In genomic region chr1:167290263-167290592, GRCm38 (mm10) we compare ENCODE assay signal across 11 mouse cellular contexts. TPM values are rescaled to one million over a fixed set of nuclear protein-coding genes. Genes with fewer than 3 reads are reported as not detected.
A peak's percentile ranks its signal among the peaks of the same experiment; 100 is the strongest.
DNase-seq lines count a peak whose midpoint lies in the region; ATAC-seq lines count a peak whose summit lies in the region.
"Had no signal": no experiment of that assay in that cellular context is flagged by ENCODE, and none has a peak within 500 bp of the region (broad histone marks: within the 10 kb centered on the region; RNA-seq: fewer than 3 reads in every experiment).

No protein-coding gene starts in this region.

- H3K4me3 ChIP-seq in forebrain, embryonic 12.5 days (replicated peaks), result no peak overlapping the region
- no peak overlapping the region for H3K4me3 ChIP-seq in forebrain, embryonic 14.5 days (ENCODE audit: low read depth, low read length)
- H3K4me3 ChIP-seq in neural tube, embryonic 12.5 days, result no peak overlapping the region
- no peak overlapping the region for H3K4me3 ChIP-seq in midbrain, embryonic 11.5 days (ENCODE audit: low read depth, low read length)
- no peak overlapping the region for H3K4me3 ChIP-seq in kidney, embryonic 16.5 days (ENCODE audit: low read length)
- H3K4me3 ChIP-seq: gastrocnemius, adult 2 months; limb, embryonic 15.5 days had no signal

- no peak for DNase-seq in forebrain, embryonic 14.5 days (ENCODE audit: low spot score)
- DNase-seq in neural tube, embryonic 10.5 days (ENCODE audit: extremely low spot score, low spot score), result no peak
- peak; percentile 92 for DNase-seq in midbrain, embryonic 11.5 days (ENCODE audit: low spot score, missing footprints)
- DNase-seq in adrenal gland, adult (ENCODE audit: inconsistent age in 2 of 2, low spot score in 1 of 2), result no peak
- no peak for DNase-seq in c-Kit-positive CD71-positive TER-119-positive erythroid progenitor cells, embryonic 14.5 days (ENCODE audit: low spot score)
- DNase-seq: cerebellum, postnatal 10 days; gastrocnemius, adult 2 months had no signal

- peak overlapping the region; percentile 24 for H3K4me2 ChIP-seq in forebrain, embryonic 12.5 days
- no peak overlapping the region for H3K4me2 ChIP-seq in forebrain, embryonic 14.5 days (ENCODE audit: low read length)
- H3K4me2 ChIP-seq in neural tube, embryonic 12.5 days (replicated peaks), result peak overlapping the region; percentile 24
- no peak overlapping the region; the same call in 1 of the 2 replicates for H3K4me2 ChIP-seq in midbrain, embryonic 11.5 days
- no peak overlapping the region for H3K4me2 ChIP-seq in kidney, embryonic 16.5 days (replicated peaks; ENCODE audit: low read depth, low read length)
- H3K4me2 ChIP-seq: limb, embryonic 15.5 days had no signal

- H3K9me3 ChIP-seq in forebrain, embryonic 12.5 days, result no peaks in the 10 kb centered on the region
- H3K9me3 ChIP-seq in forebrain, embryonic 14.5 days (replicated peaks; ENCODE audit: control insufficient read depth, low read length), result no peaks in the 10 kb centered on the region
- H3K9me3 ChIP-seq in neural tube, embryonic 12.5 days, result no peaks in the 10 kb centered on the region
- H3K9me3 ChIP-seq in midbrain, embryonic 11.5 days (ENCODE audit: control insufficient read depth, low read length), result no peaks in the 10 kb centered on the region
- H3K9me3 ChIP-seq in kidney, embryonic 16.5 days (ENCODE audit: low read length), result no peaks in the 10 kb centered on the region
- H3K9me3 ChIP-seq: limb, embryonic 15.5 days had no signal

- peaks cover 25% of the 10 kb centered on the region for H3K4me1 ChIP-seq in forebrain, embryonic 12.5 days
- peaks cover 12% of the 10 kb centered on the region for H3K4me1 ChIP-seq in forebrain, embryonic 14.5 days (ENCODE audit: control insufficient read depth, insufficient read depth, low read length)
- peaks cover 19% of the 10 kb centered on the region for H3K4me1 ChIP-seq in neural tube, embryonic 12.5 days
- peaks cover 6% of the 10 kb centered on the region for H3K4me1 ChIP-seq in midbrain, embryonic 11.5 days (ENCODE audit: control insufficient read depth, insufficient read depth, low read length)
- peaks cover 28% of the 10 kb centered on the region for H3K4me1 ChIP-seq in kidney, embryonic 16.5 days (ENCODE audit: insufficient read depth, low read length)

- WGBS in forebrain, embryonic 12.5 days, result 21% methylated on average over 6 of the region's 6 CpGs
- 21% methylated on average over 6 of the region's 6 CpGs for WGBS in forebrain, embryonic 14.5 days
- WGBS in neural tube, embryonic 12.5 days, result 32% methylated on average over 6 of the region's 6 CpGs
- 25% methylated on average over 6 of the region's 6 CpGs for WGBS in midbrain, embryonic 11.5 days
- 39% methylated on average over 6 of the region's 6 CpGs for WGBS in kidney, embryonic 16.5 days

- no peak overlapping the region for H3K9ac ChIP-seq in forebrain, embryonic 12.5 days
- no peak overlapping the region for H3K9ac ChIP-seq in forebrain, embryonic 14.5 days (ENCODE audit: low read length)
- H3K9ac ChIP-seq in neural tube, embryonic 12.5 days, result no peak overlapping the region
- no peak overlapping the region for H3K9ac ChIP-seq in midbrain, embryonic 11.5 days (ENCODE audit: low read length)
- H3K9ac ChIP-seq in kidney, embryonic 16.5 days (replicated peaks; ENCODE audit: low read length), result no peak overlapping the region
- H3K9ac ChIP-seq: limb, embryonic 15.5 days had no signal

- no peak overlapping the region for H3K27ac ChIP-seq in forebrain, embryonic 12.5 days
- H3K27ac ChIP-seq in forebrain, embryonic 14.5 days (ENCODE audit: low read depth, low read length), result no peak overlapping the region
- no peak overlapping the region for H3K27ac ChIP-seq in neural tube, embryonic 12.5 days
- H3K27ac ChIP-seq in midbrain, embryonic 11.5 days (ENCODE audit: low read depth, low read length), result no peak overlapping the region
- no peak overlapping the region for H3K27ac ChIP-seq in kidney, embryonic 16.5 days (ENCODE audit: low read length)
- H3K27ac ChIP-seq: gastrocnemius, adult 2 months; limb, embryonic 15.5 days had no signal

- no peak; the same call in 1 of the 2 replicates for ATAC-seq in forebrain, embryonic 12.5 days (ENCODE audit: low FRiP score)
- ATAC-seq in forebrain, embryonic 14.5 days, result no peak
- no peak for ATAC-seq in neural tube, embryonic 12.5 days (ENCODE audit: low FRiP score, low read depth)
- ATAC-seq in midbrain, embryonic 11.5 days (ENCODE audit: low FRiP score), result no peak
- no peak for ATAC-seq in kidney, embryonic 16.5 days (ENCODE audit: low FRiP score, low TSS enrichment)

- no peaks in the 10 kb centered on the region for H3K27me3 ChIP-seq in forebrain, embryonic 12.5 days
- no peaks in the 10 kb centered on the region for H3K27me3 ChIP-seq in forebrain, embryonic 14.5 days (replicated peaks; ENCODE audit: control insufficient read depth, insufficient read depth, low read length)
- H3K27me3 ChIP-seq in neural tube, embryonic 12.5 days (replicated peaks), result no peaks in the 10 kb centered on the region
- no peaks in the 10 kb centered on the region for H3K27me3 ChIP-seq in midbrain, embryonic 11.5 days (ENCODE audit: control insufficient read depth, insufficient read depth, low read length)
- no peaks in the 10 kb centered on the region for H3K27me3 ChIP-seq in kidney, embryonic 16.5 days (ENCODE audit: insufficient read depth, low read length)

- no peaks in the 10 kb centered on the region for H3K36me3 ChIP-seq in forebrain, embryonic 12.5 days (replicated peaks)
- H3K36me3 ChIP-seq in forebrain, embryonic 14.5 days (ENCODE audit: control insufficient read depth, insufficient read depth, low read length), result no peaks in the 10 kb centered on the region
- H3K36me3 ChIP-seq in neural tube, embryonic 12.5 days, result no peaks in the 10 kb centered on the region
- no peaks in the 10 kb centered on the region for H3K36me3 ChIP-seq in midbrain, embryonic 11.5 days (ENCODE audit: control insufficient read depth, insufficient read depth, low read length)
- H3K36me3 ChIP-seq in kidney, embryonic 16.5 days (ENCODE audit: insufficient read depth, low read length), result no peaks in the 10 kb centered on the region
- H3K36me3 ChIP-seq: limb, embryonic 15.5 days had no signal

RNA-seq across cellular contexts. Expression of gene Uck2, which starts 5.1 kb away (rescaled TPM):
- polyA plus RNA-seq in forebrain, embryonic 12.5 days (2016; fragmentation: Nextera tagmentation; extraction: Ambion mirVana), result 119 and 123 TPM in 2 replicates
- polyA plus RNA-seq in forebrain, embryonic 14.5 days (2014; fragmentation: Nextera tagmentation; extraction: Ambion mirVana), result 54.1 and 58.1 TPM in 2 replicates
- polyA plus RNA-seq in neural tube, embryonic 12.5 days (2016; fragmentation: Nextera tagmentation; extraction: Ambion mirVana), result 93.7 and 98.4 TPM in 2 replicates
- polyA plus RNA-seq in midbrain, embryonic 11.5 days (2014; fragmentation: Nextera tagmentation; extraction: Ambion mirVana), result 110 and 113 TPM in 2 replicates
- polyA plus RNA-seq in kidney, embryonic 16.5 days (2015; fragmentation: Nextera tagmentation; extraction: Ambion mirVana), result 67.7 and 72.3 TPM in 2 replicates

RNA-seq across cellular contexts. Expression of gene Tmco1, which starts 17.9 kb away (rescaled TPM):
- 68.3 and 70.9 TPM in 2 replicates for polyA plus RNA-seq in forebrain, embryonic 12.5 days (2016; fragmentation: Nextera tagmentation; extraction: Ambion mirVana)
- polyA plus RNA-seq in forebrain, embryonic 14.5 days (2014; fragmentation: Nextera tagmentation; extraction: Ambion mirVana), result 81.7 and 84.0 TPM in 2 replicates
- polyA plus RNA-seq in neural tube, embryonic 12.5 days (2016; fragmentation: Nextera tagmentation; extraction: Ambion mirVana), result 70.5 and 83.8 TPM in 2 replicates
- polyA plus RNA-seq in midbrain, embryonic 11.5 days (2014; fragmentation: Nextera tagmentation; extraction: Ambion mirVana), result 94.2 and 105 TPM in 2 replicates
- polyA plus RNA-seq in kidney, embryonic 16.5 days (2015; fragmentation: Nextera tagmentation; extraction: Ambion mirVana), result 117 and 125 TPM in 2 replicates

RNA-seq across cellular contexts. Expression of gene Aldh9a1, which starts 59.6 kb away (rescaled TPM):
- polyA plus RNA-seq in forebrain, embryonic 12.5 days (2016; fragmentation: Nextera tagmentation; extraction: Ambion mirVana), result 33.0 and 35.7 TPM in 2 replicates
- 20.9 and 21.2 TPM in 2 replicates for polyA plus RNA-seq in forebrain, embryonic 14.5 days (2014; fragmentation: Nextera tagmentation; extraction: Ambion mirVana)
- 29.6 and 30.8 TPM in 2 replicates for polyA plus RNA-seq in neural tube, embryonic 12.5 days (2016; fragmentation: Nextera tagmentation; extraction: Ambion mirVana)
- 33.4 and 36.5 TPM in 2 replicates for polyA plus RNA-seq in midbrain, embryonic 11.5 days (2014; fragmentation: Nextera tagmentation; extraction: Ambion mirVana)
- 62.6 and 63.4 TPM in 2 replicates for polyA plus RNA-seq in kidney, embryonic 16.5 days (2015; fragmentation: Nextera tagmentation; extraction: Ambion mirVana)

Comparison
In these comparisons a context has a peak if more than half of its experiments do, and no peak if none do; other contexts are left out.
1. H3K4me2 ChIP-seq: peak in forebrain, embryonic 12.5 days (single experiment) and neural tube, embryonic 12.5 days (single experiment); none in forebrain, embryonic 14.5 days (single experiment), midbrain, embryonic 11.5 days (single experiment) and kidney, embryonic 16.5 days (single experiment).